Mouse (Mus musculus) right cerebral cortex, postnatal 4 days (tissue): ENCODE measurements at regions not wholly inside any gene's neighbourhood (a gene's known extent, or its start where the extent isn't known, plus 50 kb on each side); places are given as distances from the start of the nearest gene placed in this dataset.
A peak's percentile ranks its signal among the peaks of the same experiment; 100 is the strongest.
"Not testable (repeated sequence)": the region's sequence is repeated elsewhere in the genome, so short reads cannot be mapped to it uniquely, and the experiment has no call there.

ENCODE experiments used
- DNase-seq: peaks from one replicate; pipeline ENCODE4 v3.0.0-alpha.2; 2022

DNA sequence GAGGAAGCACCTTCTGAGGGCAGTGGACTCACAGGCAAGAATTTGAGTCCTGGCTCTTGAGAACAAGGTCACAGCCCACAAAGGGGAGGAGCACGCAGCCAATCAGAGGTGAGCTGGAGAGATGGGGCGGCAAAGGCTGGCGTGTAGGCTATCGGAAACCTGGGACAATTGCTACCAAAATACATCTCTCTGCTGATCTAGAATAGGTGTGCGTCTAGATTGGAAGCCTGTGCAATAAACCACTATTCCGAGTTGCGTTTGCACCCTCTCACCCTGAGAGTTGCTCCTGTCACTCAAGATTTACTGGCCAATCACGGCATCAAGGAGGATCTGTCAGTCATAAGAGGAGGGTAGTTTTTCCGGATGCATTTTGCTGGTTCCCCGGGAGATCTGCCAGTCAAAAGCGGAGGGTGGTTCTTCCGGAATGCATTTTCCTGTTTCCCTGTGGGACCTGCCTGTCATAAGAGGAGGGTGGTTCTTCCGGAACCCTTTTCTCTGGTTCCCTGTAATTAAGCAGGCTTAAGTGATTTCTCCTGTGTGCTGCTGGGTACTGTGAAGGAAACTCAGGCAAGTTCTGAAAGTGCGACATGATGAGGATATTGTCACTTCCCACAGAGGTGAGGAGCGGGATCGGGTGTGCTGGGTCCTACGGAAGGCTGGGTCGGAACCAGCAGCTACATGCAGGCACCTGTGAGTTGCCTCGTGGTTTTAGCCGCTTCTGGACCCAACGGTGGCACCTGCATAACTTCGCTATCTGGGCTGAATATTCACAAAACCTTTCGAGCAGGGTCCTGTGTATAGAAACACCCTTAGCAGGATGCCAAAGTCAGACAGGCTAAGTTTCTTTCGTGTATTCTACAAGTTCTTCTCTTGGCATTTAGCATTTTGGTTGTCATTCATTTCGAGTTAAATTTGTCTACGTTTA is 112.6 kb upstream of the Zfp960 start:
- DNase-seq = peak; percentile 75

DNA sequence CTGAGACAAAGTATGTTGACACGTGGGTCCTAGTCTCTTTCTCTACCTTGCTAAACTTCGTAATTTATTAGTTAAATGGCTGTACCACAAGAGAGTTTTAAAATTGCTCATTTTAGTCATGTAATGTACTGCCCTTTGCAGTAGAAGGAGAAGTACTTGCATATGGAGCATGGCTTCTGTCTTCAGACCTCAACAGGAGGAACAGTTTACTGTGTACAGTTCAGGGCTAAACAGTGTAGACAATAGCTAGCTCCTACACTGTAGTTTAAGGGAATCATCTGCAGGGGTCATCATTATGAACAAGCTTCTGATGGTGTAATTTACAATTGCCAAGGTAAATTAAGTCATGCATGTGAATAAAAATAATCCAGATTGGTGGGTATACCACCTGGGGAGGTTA is 111.8 kb upstream of the Zfp960 start:
- DNase-seq = not testable (repeated sequence)

DNA sequence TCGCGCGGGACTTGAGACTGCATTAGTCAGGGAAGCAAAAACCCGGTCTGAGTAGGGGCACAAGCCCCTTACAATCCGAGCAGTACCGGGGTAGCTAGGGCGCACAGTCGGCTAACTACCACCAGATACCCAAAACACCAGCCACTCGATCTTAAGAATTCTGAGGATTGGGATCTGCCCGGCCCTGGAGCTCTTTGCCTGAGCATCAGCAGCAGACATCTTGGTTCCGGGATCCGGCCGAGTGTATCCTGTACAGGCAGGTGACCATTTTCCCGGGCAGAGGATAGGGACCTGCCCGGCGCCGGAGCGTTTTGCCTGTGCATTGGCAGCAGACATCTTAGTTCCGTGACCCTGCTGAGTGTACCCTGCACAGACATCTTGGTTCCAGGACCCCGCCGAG is 66.7 kb upstream of the Zfp960 start:
- DNase-seq = not testable (repeated sequence)

DNA sequence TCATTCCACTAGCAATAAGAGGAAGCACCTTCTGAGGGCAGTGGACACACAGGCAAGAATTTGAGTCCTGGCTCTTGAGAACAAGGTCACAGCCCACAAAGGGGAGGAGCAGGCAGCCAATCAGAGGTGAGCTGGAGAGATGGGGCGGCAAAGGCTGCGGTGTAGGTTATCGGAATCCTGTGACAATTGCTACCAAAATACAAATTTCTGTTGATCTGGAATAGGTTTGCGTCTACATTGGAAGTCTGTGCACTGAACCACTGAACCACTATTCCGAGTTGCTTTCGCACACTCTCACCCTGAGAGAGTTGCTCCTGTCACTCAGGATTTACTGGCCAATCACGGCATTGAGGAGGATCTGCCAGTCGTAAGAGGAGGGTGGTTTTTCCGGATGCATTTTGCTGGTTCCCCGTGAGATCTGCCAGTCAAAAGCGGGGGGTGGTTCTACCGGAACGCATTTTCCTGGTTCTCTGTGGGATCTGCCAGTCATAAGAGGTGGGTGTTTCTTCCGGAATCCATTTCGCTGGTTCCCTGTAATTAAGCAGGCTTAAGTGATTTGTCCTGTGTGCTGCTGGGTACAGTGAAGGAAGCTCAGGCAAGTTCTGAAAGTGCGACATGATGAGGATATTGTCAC is 59.2 kb upstream of the Zfp960 start:
- peak; percentile 67 for DNase-seq

DNA sequence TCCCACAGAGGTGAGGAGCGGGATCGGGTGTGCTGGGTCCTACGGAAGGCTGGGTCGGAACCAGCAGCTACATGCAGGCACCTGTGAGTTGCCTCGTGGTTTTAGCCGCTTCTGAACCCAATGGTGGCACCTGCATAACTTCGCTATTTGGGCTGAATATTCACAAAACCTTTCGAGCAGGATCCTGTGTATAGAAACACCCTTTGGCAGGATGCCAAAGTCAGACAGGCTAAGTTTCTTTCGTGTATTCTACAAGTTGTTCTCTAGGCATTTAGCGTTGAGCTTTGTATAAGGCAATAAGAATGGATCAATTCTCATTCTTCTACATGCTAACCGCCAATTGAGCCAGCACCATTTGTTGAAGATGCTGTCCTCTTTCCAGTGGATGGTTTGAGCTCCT is 58.6 kb upstream of the Zfp960 start:
- peak; percentile 2 for DNase-seq
